Mouse (Mus musculus) myocyte (in vitro differentiated cells): ENCODE data around the gene Sla2. TPM values are rescaled to one million over a fixed set of nuclear protein-coding genes. Genes with fewer than 3 reads are reported as not detected.

Experiments used
- H3K27me3 ChIP-seq: one replicate; pipeline ENCODE4 v1.6.1; 2011; ENCODE audit not compliant: control insufficient read depth, insufficient read depth, insufficient read length
- H3K36me3 ChIP-seq: one replicate; pipeline ENCODE4 v1.6.1; 2011; ENCODE audit not compliant: control insufficient read depth, insufficient read depth
- H3K4me2 ChIP-seq: one replicate; pipeline ENCODE4 v1.6.1; 2011; ENCODE audit warnings: low read depth, control low read depth
- H3K4me3 ChIP-seq: one replicate; pipeline ENCODE4 v1.5.1; 2011; ENCODE audit warnings: mild to moderate bottlenecking, control low read depth, moderate library complexity
- H3K79me2 ChIP-seq: one replicate; pipeline ENCODE4 v1.6.1; 2011; ENCODE audit not compliant: control insufficient read depth, insufficient read depth
- H3ac ChIP-seq: one replicate; pipeline ENCODE4 v1.6.1; 2011; ENCODE audit not compliant: control insufficient read depth, insufficient read length
- CEBPB ChIP-seq: IDR thresholded peaks from 2 replicates; pipeline ENCODE4 v1.6.1; 2011; ENCODE audit warnings: mild to moderate bottlenecking, moderate library complexity; ENCODE audit not compliant: poor library complexity, insufficient read depth, severe bottlenecking
- E2F4 ChIP-seq: IDR thresholded peaks from one replicate; pipeline ENCODE4 v1.6.1; 2011; ENCODE audit warnings: mild to moderate bottlenecking, control low read depth, moderate library complexity; ENCODE audit not compliant: insufficient read depth
- MAX ChIP-seq: IDR thresholded peaks from one replicate; pipeline ENCODE4 v1.6.1; 2011; ENCODE audit warnings: low read depth, mild to moderate bottlenecking, control low read depth
- MYOD1 ChIP-seq, 3 experiments: IDR thresholded peaks; one replicate each; pipeline ENCODE4 v1.6.1; 2011; ENCODE audit warnings: control low read depth in 2 of 3, low read depth in 2 of 3, mild to moderate bottlenecking in 2 of 3, moderate library complexity in 1 of 3; ENCODE audit not compliant: insufficient read length in 2 of 3, control insufficient read depth in 1 of 3
- MYOG ChIP-seq, 3 experiments: IDR thresholded peaks; one replicate each; pipeline ENCODE4 v1.6.1; 2011; ENCODE audit warnings: control low read depth in 2 of 3, low read depth in 2 of 3, mild to moderate bottlenecking in 2 of 3; ENCODE audit not compliant: insufficient read length in 2 of 3, control insufficient read depth in 1 of 3, insufficient read depth in 1 of 3
- POLR2A ChIP-seq: IDR thresholded peaks from one replicate; pipeline ENCODE4 v1.6.1; 2011; ENCODE audit warnings: low read depth, mild to moderate bottlenecking, control low read depth, moderate library complexity; ENCODE audit not compliant: insufficient read length
- POLR2AphosphoS2 ChIP-seq: IDR thresholded peaks from one replicate; pipeline ENCODE4 v1.6.1; 2011; ENCODE audit warnings: low read depth, control low read depth; ENCODE audit not compliant: insufficient read length
- REST ChIP-seq: IDR thresholded peaks from one replicate; pipeline ENCODE4 v1.6.1; 2011; ENCODE audit warnings: mild to moderate bottlenecking, control low read depth, moderate library complexity; ENCODE audit not compliant: insufficient read depth, insufficient read length
- SRF ChIP-seq: IDR thresholded peaks from one replicate; pipeline ENCODE4 v1.6.1; 2011; ENCODE audit warnings: low read depth; ENCODE audit not compliant: control insufficient read depth, insufficient read length
- TCF12 ChIP-seq: IDR thresholded peaks from one replicate; pipeline ENCODE4 v1.6.1; 2011; ENCODE audit warnings: mild to moderate bottlenecking, control low read depth; ENCODE audit not compliant: poor library complexity, insufficient read depth, severe bottlenecking
- TCF3 ChIP-seq: IDR thresholded peaks from one replicate; pipeline ENCODE4 v1.6.1; 2011; ENCODE audit warnings: low read depth, control low read depth; ENCODE audit not compliant: insufficient read length
- USF1 ChIP-seq: IDR thresholded peaks from one replicate; pipeline ENCODE4 v1.6.1; 2011; ENCODE audit warnings: low read depth, mild to moderate bottlenecking, control low read depth, moderate library complexity
- polyA plus RNA-seq: library from polyadenylated mRNA; unstranded; fragments of >200 nt; fragmentation: generic; extraction: Trizol; gene quantifications from one replicate; pipeline ENCODE4 v1.2.1, GENCODE M21; 2012; ENCODE audit warnings: missing spikeins

Gene Sla2
- polyA plus RNA-seq, 1 experiment, result 0.18 TPM

DNA sequence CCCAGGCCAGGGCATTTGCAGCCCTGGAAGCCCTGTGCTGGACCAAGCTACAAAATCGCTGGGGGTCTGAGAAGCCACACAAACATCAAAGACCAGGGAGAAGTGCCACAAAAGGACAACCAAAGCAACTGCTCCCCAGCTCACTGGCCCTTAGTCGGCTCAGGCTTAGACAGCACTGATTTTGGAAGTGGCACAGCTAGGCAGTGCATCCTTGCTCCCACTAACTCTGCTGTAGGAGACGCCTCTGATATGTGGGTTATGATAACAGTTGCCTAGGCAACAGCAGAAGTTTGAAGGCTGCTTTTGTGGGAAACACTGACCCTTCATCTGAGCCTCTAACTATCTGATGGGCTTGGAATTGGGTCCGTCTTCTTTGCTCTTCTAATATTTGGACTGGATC lies 12.2 kb upstream of the Sla2 start:
- H3K4me3 ChIP-seq, result no peak overlapping the region
- H3K79me2 ChIP-seq, result no peaks in the 10 kb centered on the region
- H3ac ChIP-seq, result no peak overlapping the region
- no peak overlapping the region for H3K4me2 ChIP-seq
- no peaks in the 10 kb centered on the region for H3K36me3 ChIP-seq
- no peak for TF ChIP-seq MYOG (IDR thresholded peaks at IDR 0.05; ENCODE audit: control insufficient read depth in 1 of 3, insufficient read depth in 1 of 3, insufficient read length in 2 of 3, low read depth in 2 of 3)
- no peak for TF ChIP-seq E2F4
- no peak for TF ChIP-seq TCF3
- TF ChIP-seq CEBPB, result no peak
- no peak for TF ChIP-seq MYOD1 (IDR thresholded peaks at IDR 0.05; ENCODE audit: control insufficient read depth in 1 of 3, insufficient read length in 2 of 3, low read depth in 2 of 3)
- TF ChIP-seq POLR2A, result no peak
- TF ChIP-seq POLR2AphosphoS2, result no peak
- no peak for TF ChIP-seq SRF
- no peak for TF ChIP-seq MAX
- no peak for TF ChIP-seq REST
- H3K27me3 ChIP-seq, result peaks cover 8% of the 10 kb centered on the region

DNA sequence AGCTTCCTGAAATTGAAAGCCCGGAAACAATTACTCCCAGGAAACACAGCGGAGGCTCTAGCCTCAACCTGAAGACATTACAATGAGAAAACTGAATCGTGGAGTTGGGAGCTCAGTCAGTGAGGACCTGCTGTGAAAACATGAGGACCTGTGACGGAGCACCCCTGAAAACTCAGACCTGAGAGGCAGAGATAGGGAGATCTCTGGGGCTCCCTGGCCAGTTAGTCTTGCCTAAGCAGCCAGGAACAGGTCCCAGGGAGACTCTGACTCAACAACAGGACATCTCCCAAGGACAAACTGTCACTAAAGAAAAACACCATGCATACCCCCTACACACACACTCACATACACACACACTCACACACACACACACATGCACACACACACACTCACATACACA lies 11.4 kb upstream of the Sla2 start:
- H3K4me2 ChIP-seq, result no peak overlapping the region
- H3ac ChIP-seq, result no peak overlapping the region
- H3K36me3 ChIP-seq, result no peaks in the 10 kb centered on the region
- peaks cover 8% of the 10 kb centered on the region for H3K27me3 ChIP-seq
- H3K4me3 ChIP-seq, result no peak overlapping the region
- no peak for TF ChIP-seq USF1
- TF ChIP-seq POLR2A, result no peak
- TF ChIP-seq E2F4, result no peak
- no peak for TF ChIP-seq SRF
- TF ChIP-seq CEBPB, result no peak
- TF ChIP-seq POLR2AphosphoS2, result no peak
- no peak for TF ChIP-seq REST
- no peak for TF ChIP-seq MAX
- no peak for TF ChIP-seq TCF3
- TF ChIP-seq MYOG (IDR thresholded peaks at IDR 0.05; ENCODE audit: control insufficient read depth in 1 of 3, insufficient read depth in 1 of 3, insufficient read length in 2 of 3, low read depth in 2 of 3), result no peak
- no peak for TF ChIP-seq TCF12
- no peak for TF ChIP-seq MYOD1 (IDR thresholded peaks at IDR 0.05; ENCODE audit: control insufficient read depth in 1 of 3, insufficient read length in 2 of 3, low read depth in 2 of 3)
- H3K79me2 ChIP-seq, result no peaks in the 10 kb centered on the region

DNA sequence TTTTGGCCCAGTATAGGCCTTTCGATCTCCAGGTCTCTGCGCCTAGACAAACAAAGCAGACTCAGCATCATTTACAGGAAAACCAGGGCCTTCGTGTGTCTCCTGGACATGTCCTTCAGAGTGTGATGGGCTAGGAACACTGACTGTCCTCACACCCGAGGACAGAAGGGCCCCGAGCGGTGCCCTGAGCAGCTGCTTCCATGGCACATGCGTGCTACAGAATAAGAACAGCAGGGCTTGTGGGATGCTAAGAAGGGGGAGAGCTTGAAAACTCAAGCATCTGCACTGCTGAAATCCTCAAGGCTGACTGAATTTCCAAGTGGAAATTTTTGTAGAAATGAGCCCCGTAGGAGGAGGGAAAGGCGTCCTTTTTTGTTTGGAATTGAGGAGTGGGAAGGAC lies 10.0 kb upstream of the Sla2 start:
- Histone ChIP-seq H3K4me2 (no peak overlapping the region), H3ac (no peak overlapping the region), H3K36me3 (no peaks in the 10 kb centered on the region), H3K4me3 (no peak overlapping the region), H3K27me3 (peaks cover 8% of the 10 kb centered on the region), H3K79me2 (no peaks in the 10 kb centered on the region)
- no peak for TF ChIP-seq TCF12
- TF ChIP-seq E2F4, result no peak
- TF ChIP-seq CEBPB, result no peak
- TF ChIP-seq USF1, result no peak
- no peak for TF ChIP-seq TCF3
- no peak for TF ChIP-seq POLR2A
- TF ChIP-seq MAX, result no peak
- TF ChIP-seq MYOD1 (IDR thresholded peaks at IDR 0.05; ENCODE audit: control insufficient read depth in 1 of 3, insufficient read length in 2 of 3, low read depth in 2 of 3), result no peak
- TF ChIP-seq REST, result no peak
- TF ChIP-seq MYOG (IDR thresholded peaks at IDR 0.05; ENCODE audit: control insufficient read depth in 1 of 3, insufficient read depth in 1 of 3, insufficient read length in 2 of 3, low read depth in 2 of 3), result no peak
- no peak for TF ChIP-seq SRF
- no peak for TF ChIP-seq POLR2AphosphoS2

DNA sequence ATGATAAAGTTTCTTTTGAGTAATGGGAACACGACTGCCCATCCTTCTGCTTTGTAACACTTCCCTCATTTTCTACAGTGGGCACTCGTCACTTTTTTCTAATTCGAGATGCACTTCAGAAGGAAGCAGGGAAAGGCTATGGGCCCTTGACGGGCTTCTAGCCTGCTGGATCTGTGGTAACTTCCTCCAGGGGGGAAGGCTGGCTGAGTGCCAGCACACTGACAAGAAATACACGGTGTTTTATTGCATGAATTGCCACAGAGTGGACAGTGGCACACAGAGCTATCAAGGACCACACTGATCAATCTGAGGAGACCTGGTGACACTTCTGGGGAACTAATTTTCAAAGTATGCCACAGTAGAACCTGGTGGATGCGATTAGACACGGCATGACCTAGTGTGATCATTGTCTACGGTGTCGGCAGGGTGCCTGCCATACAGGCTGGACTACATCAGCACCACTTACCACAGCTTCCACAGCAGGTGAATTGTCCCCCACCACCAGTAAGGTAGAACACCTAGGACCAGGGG lies 9.5 kb upstream of the Sla2 start:
- TF ChIP-seq MYOG (IDR thresholded peaks at IDR 0.05; ENCODE audit: control insufficient read depth in 1 of 3, insufficient read depth in 1 of 3, insufficient read length in 2 of 3, low read depth in 2 of 3), result no peak
- no peak overlapping the region for H3ac ChIP-seq
- H3K27me3 ChIP-seq, result peaks cover 8% of the 10 kb centered on the region
- no peaks in the 10 kb centered on the region for H3K36me3 ChIP-seq
- no peak overlapping the region for H3K4me2 ChIP-seq
- no peaks in the 10 kb centered on the region for H3K79me2 ChIP-seq
- no peak overlapping the region for H3K4me3 ChIP-seq

DNA sequence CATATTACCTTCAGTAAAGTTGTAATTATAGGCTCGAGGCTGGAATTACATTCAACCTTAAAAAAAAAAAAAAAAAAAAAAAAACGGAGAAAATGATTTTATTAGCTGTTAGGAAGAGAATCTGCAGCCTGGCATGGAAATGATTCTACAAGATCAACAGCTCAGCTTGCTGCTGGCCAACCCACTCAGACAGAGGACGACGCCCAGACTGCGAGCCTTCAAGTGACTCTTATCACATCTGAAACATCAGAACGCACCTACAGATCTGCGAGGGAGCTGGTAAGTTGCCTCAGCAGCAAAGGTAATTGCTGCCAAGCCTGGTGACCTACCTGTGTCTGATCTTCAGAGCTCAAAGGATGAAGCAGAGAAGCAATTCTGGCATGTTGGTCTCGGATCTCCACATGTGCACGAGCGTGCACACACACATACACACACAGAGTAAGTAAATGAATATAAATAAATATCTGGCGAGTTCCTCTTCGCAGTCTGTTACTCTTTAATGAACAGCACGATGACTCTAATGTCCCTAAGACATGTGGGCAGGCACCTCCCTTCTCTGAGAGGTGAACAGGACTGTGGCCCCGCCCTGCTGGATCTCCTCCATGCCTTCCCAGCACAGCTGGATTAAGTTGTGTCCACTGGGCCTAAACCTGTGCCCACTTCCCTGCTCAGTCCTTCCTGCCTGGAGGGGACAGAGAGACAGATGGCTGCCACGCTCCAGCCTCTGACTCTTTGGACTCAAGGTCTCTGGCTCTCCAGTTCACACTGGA lies 7.7 kb upstream of the Sla2 start:
- TF ChIP-seq POLR2A (no peak), SRF (no peak), MYOG (IDR thresholded peaks at IDR 0.05; ENCODE audit: control insufficient read depth in 1 of 3, insufficient read depth in 1 of 3, insufficient read length in 2 of 3, low read depth in 2 of 3) (no peak), TCF3 (no peak), TCF12 (no peak), USF1 (no peak), E2F4 (no peak), MYOD1 (IDR thresholded peaks at IDR 0.05; ENCODE audit: control insufficient read depth in 1 of 3, insufficient read length in 2 of 3, low read depth in 2 of 3) (no peak), CEBPB (no peak), MAX (no peak), REST (no peak), POLR2AphosphoS2 (no peak)
- Histone ChIP-seq H3K79me2 (no peaks in the 10 kb centered on the region), H3ac (no peak overlapping the region), H3K4me3 (no peak overlapping the region), H3K36me3 (no peaks in the 10 kb centered on the region), H3K4me2 (no peak overlapping the region), H3K27me3 (peaks cover 8% of the 10 kb centered on the region)
